30 mouse cellular contexts compared by ENCODE assay signal in genomic region chr19:34396276-34396675, GRCm38 (mm10).
DNase-seq lines count a peak whose midpoint lies in the region; ATAC-seq and TF ChIP-seq lines count a peak whose summit lies in the region.
"Had no signal": no experiment of that assay in that cellular context is flagged by ENCODE, and none has a peak within 500 bp of the region (broad histone marks: within the 10 kb centered on the region; RNA-seq: fewer than 3 reads in every experiment).

No protein-coding gene starts in this region.

- DNase-seq in heart, adult 8-10 months (ENCODE audit: low spot score) = peak; percentile 41
- DNase-seq in heart, postnatal 4 days = no peak
- peak; percentile 26 for DNase-seq in kidney, adult 9 months
- no peak for DNase-seq in kidney, adult 11 months
- no peak for DNase-seq in lung, adult 2 months
- no peak for DNase-seq in lung, postnatal 0 days (ENCODE audit: low spot score)
- no peak for DNase-seq in spleen, postnatal 4 days (ENCODE audit: low spot score in 2 of 2)
- DNase-seq: adrenal gland, adult 8-10 months; cerebellum, adult 8-10 months; cerebellum, postnatal 25 days; gastrocnemius, postnatal 14 days; heart, postnatal 14 days; kidney, postnatal 25 days; left cerebral cortex, postnatal 4 days; lung, postnatal 36 days; right cerebral cortex, postnatal 4 days; thymus, adult 2 months; thymus, postnatal 36 days had no signal

- no peak for ATAC-seq in lung, postnatal 0 days
- ATAC-seq: CD4-positive, CD25-positive, alpha-beta regulatory T cell, adult 4 months; forebrain, embryonic 13.5 days; intestine, embryonic 16.5 days had no signal

- no peaks in the 10 kb centered on the region for H3K36me3 ChIP-seq in lung, postnatal 0 days (ENCODE audit: insufficient read depth, low read length)
- H3K36me3 ChIP-seq: embryonic facial prominence, embryonic 10.5 days; embryonic facial prominence, embryonic 15.5 days; hindbrain, embryonic 13.5 days; limb, embryonic 15.5 days; lung, embryonic 15.5 days; neural tube, embryonic 12.5 days had no signal

- peaks cover 4% of the 10 kb centered on the region for H3K4me1 ChIP-seq in lung, adult 2 months (ENCODE audit: control insufficient read depth, insufficient read depth, low read length)
- H3K4me1 ChIP-seq in lung, postnatal 0 days (ENCODE audit: insufficient read depth, low read depth, low read length) = no peaks in the 10 kb centered on the region
- H3K4me1 ChIP-seq: embryonic facial prominence, embryonic 15.5 days; forebrain, embryonic 13.5 days; hindbrain, embryonic 13.5 days; limb, embryonic 15.5 days; lung, embryonic 15.5 days; neural tube, embryonic 12.5 days had no signal

- no peak for TF ChIP-seq CTCF in lung, adult 2 months (IDR thresholded peaks at IDR 0.05; ENCODE audit: insufficient read depth, low read length)
- TF ChIP-seq CTCF in lung, postnatal 0 days (IDR thresholded peaks at IDR 0.05) = no peak

- no peaks in the 10 kb centered on the region for H3K27me3 ChIP-seq in lung, postnatal 0 days (replicated peaks; ENCODE audit: insufficient read depth, low read length)
- H3K27me3 ChIP-seq: embryonic facial prominence, embryonic 15.5 days; forebrain, embryonic 13.5 days; hindbrain, embryonic 13.5 days; limb, embryonic 15.5 days; lung, embryonic 15.5 days; neural tube, embryonic 12.5 days had no signal

- H3K27ac ChIP-seq in lung, postnatal 0 days (ENCODE audit: low read length) = no peak overlapping the region
- H3K27ac ChIP-seq: embryonic facial prominence, embryonic 10.5 days; embryonic facial prominence, embryonic 15.5 days; forebrain, embryonic 13.5 days; hindbrain, embryonic 13.5 days; limb, embryonic 15.5 days; liver, embryonic 14.5 days; lung, embryonic 15.5 days; neural tube, embryonic 12.5 days had no signal

- H3K9me3 ChIP-seq in lung, postnatal 0 days (ENCODE audit: low read length) = no peaks in the 10 kb centered on the region
- H3K9me3 ChIP-seq: embryonic facial prominence, embryonic 10.5 days; embryonic facial prominence, embryonic 15.5 days; forebrain, embryonic 13.5 days; hindbrain, embryonic 13.5 days; limb, embryonic 15.5 days; lung, embryonic 15.5 days; neural tube, embryonic 12.5 days had no signal

- no peak overlapping the region for H3K9ac ChIP-seq in lung, postnatal 0 days (replicated peaks; ENCODE audit: low read depth)
- H3K9ac ChIP-seq: embryonic facial prominence, embryonic 15.5 days; forebrain, embryonic 13.5 days; hindbrain, embryonic 13.5 days; limb, embryonic 15.5 days; liver, embryonic 14.5 days; lung, embryonic 15.5 days; neural tube, embryonic 12.5 days had no signal

- no peak for TF ChIP-seq EP300 in lung, postnatal 0 days (IDR thresholded peaks at IDR 0.05)

- peak overlapping the region; percentile 29 for H3K4me3 ChIP-seq in lung, adult 2 months (replicated peaks; ENCODE audit: extremely low read depth, low read depth, low read length)
- H3K4me3 ChIP-seq in lung, postnatal 0 days (ENCODE audit: low read depth, low read length) = no peak overlapping the region
- H3K4me3 ChIP-seq: embryonic facial prominence, embryonic 10.5 days; embryonic facial prominence, embryonic 15.5 days; forebrain, embryonic 13.5 days; hindbrain, embryonic 13.5 days; limb, embryonic 15.5 days; lung, embryonic 15.5 days; myocyte; neural tube, embryonic 12.5 days had no signal

- 54% methylated on average over 9 of the region's 9 CpGs for WGBS in lung, adult 2 months
- WGBS in lung, postnatal 0 days = 59% methylated on average over 9 of the region's 9 CpGs

- H3K4me2 ChIP-seq in lung, postnatal 0 days (replicated peaks; ENCODE audit: low read depth, low read length) = no peak overlapping the region
- H3K4me2 ChIP-seq: embryonic facial prominence, embryonic 15.5 days; forebrain, embryonic 13.5 days; hindbrain, embryonic 13.5 days; limb, embryonic 15.5 days; lung, embryonic 15.5 days; midbrain, embryonic 11.5 days; neural tube, embryonic 12.5 days had no signal

- no peak for TF ChIP-seq POLR2A in lung, adult 2 months (IDR thresholded peaks at IDR 0.05; ENCODE audit: borderline replicate concordance, extremely low read depth, low read depth, low read length)

Comparison
In these comparisons a context has a peak if more than half of its experiments do, and no peak if none do; other contexts are left out.
1. DNase-seq: peak in heart, adult 8-10 months (single experiment) and kidney, adult 9 months (single experiment); none in heart, postnatal 4 days (single experiment), kidney, adult 11 months (single experiment), lung, adult 2 months (single experiment), lung, postnatal 0 days (single experiment) and spleen, postnatal 4 days (0 of 2).